Mouse (Mus musculus): Measurements from ENCODE around the gene Wdr13. TPM values are rescaled to one million over a fixed set of nuclear protein-coding genes. Genes with fewer than 3 reads are reported as not detected.

Gene Wdr13
- total RNA-seq, 2 experiments from 2014 or later: 19.6 to 20.6 TPM

Other genes with a start within 250 kb of the Wdr13 start
- 10 to 100 TPM in 1 of 2 experiments, 1 to 10 TPM in 1; 8.7 to 10.2 TPM for gene Slc35a2, start 248.9 kb downstream of the Wdr13 start, total RNA-seq (2021)
- 10 to 100 TPM; 27.3 to 32.0 TPM for gene Pqbp1, start 233.6 kb downstream of the Wdr13 start, total RNA-seq (2021)
- gene Timm17b, start 233.5 kb downstream of the Wdr13 start, total RNA-seq (2021): 10 to 100 TPM; 43.9 to 44.8 TPM
- not detected for gene Gm10491, start 225.1 kb downstream of the Wdr13 start, total RNA-seq (2021)
- gene Gm10490, start 223.3 kb downstream of the Wdr13 start, total RNA-seq (2021): not detected
- under 1 TPM in 1 of 2 experiments, not detected in 1; 0.14 TPM for gene Pcsk1n, start 213.1 kb downstream of the Wdr13 start, total RNA-seq (2021)
- not detected for gene Eras, start 204.3 kb downstream of the Wdr13 start, total RNA-seq (2021)
- gene Hdac6, start 185.0 kb downstream of the Wdr13 start, total RNA-seq (2021): 1 to 10 TPM; 5.0 to 5.5 TPM
- gene Gata1, start 154.8 kb downstream of the Wdr13 start, total RNA-seq (2021): under 1 TPM in 1 of 2 experiments, not detected in 1; 0.21 TPM
- not detected for gene Glod5, start 114.4 kb downstream of the Wdr13 start, total RNA-seq (2021)
- 1 to 10 TPM; 5.2 to 5.5 TPM for gene Suv39h1, start 58.1 kb downstream of the Wdr13 start, total RNA-seq (2021)
- under 1 TPM; 0.84 to 0.93 TPM for gene Was, start 42.4 kb downstream of the Wdr13 start, total RNA-seq (2021)
- 100 to 1,000 TPM; 179 to 195 TPM for gene Rbm3, start 13.0 kb upstream of the Wdr13 start, total RNA-seq (2021)
- 1 to 10 TPM; 2.5 to 3.7 TPM for gene Tbc1d25, start 43.3 kb upstream of the Wdr13 start, total RNA-seq (2021)
- gene Ebp, start 60.6 kb upstream of the Wdr13 start, total RNA-seq (2021): 10 to 100 TPM; 11.3 to 11.8 TPM
- gene Porcn, start 73.6 kb upstream of the Wdr13 start, total RNA-seq (2021): 1 to 10 TPM; 3.3 to 4.7 TPM
- 10 to 100 TPM; 11.2 to 12.6 TPM for gene Ftsj1, start 119.5 kb upstream of the Wdr13 start, total RNA-seq (2021)
- under 1 TPM in 1 of 2 experiments, not detected in 1; 0.27 TPM for gene Slc38a5, start 138.2 kb upstream of the Wdr13 start, total RNA-seq (2021)
- not detected for gene Ssxb10, start 194.5 kb upstream of the Wdr13 start, total RNA-seq (2021)
- not detected for gene Ssxb9, start 234.1 kb upstream of the Wdr13 start, total RNA-seq (2021)